Mouse (Mus musculus): Measurements from ENCODE around the gene Hoxc12.

Gene Hoxc12

DNA sequence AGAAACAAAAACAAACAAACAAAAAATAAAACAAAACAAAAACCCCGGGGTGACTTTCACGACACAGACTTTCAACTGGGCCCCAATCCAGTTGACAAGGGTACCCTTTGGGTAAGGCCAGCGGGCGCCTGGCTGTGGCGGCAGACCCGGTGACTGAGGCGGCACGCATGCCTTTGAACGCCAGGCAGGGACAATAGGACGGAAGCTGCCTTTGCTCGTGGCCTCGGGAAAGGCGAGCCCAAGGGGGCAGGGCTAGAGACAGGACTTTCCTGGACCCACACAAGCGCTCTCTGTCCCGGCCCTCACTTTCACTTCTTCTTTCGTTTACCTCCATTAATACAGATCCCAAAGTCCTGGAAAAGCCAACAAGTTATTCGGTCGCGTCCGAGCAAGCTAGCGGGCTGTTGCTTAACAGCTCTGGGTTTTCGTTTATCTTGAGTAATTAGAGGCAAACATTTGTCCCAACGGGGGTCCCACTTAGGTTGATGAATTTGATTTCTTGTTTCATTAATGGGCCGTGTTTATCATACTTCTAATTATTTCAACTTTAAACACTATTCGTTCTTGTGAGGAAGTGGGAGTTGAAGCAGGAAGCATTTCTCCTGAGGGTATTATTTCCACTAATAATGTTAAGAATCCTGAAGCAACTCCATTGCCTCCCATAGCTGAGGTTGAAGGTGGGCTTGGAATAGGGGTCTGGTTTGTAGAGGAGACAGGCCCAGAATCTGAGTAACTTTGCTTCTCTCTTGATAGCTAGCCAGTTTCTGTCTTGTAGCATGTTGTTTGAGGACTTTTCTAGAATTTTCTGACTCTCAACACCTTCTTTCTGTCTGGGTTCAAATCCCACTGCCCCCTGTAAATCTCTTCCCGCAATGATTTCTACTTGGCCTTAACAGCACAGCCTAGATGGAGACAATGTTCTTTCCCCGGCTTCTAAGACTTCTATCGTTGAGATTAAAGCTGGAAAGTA is 27.4 kb downstream of the Hoxc12 start:
- intact Hi-C loops (cut with DNase I): no loop called here

DNA sequence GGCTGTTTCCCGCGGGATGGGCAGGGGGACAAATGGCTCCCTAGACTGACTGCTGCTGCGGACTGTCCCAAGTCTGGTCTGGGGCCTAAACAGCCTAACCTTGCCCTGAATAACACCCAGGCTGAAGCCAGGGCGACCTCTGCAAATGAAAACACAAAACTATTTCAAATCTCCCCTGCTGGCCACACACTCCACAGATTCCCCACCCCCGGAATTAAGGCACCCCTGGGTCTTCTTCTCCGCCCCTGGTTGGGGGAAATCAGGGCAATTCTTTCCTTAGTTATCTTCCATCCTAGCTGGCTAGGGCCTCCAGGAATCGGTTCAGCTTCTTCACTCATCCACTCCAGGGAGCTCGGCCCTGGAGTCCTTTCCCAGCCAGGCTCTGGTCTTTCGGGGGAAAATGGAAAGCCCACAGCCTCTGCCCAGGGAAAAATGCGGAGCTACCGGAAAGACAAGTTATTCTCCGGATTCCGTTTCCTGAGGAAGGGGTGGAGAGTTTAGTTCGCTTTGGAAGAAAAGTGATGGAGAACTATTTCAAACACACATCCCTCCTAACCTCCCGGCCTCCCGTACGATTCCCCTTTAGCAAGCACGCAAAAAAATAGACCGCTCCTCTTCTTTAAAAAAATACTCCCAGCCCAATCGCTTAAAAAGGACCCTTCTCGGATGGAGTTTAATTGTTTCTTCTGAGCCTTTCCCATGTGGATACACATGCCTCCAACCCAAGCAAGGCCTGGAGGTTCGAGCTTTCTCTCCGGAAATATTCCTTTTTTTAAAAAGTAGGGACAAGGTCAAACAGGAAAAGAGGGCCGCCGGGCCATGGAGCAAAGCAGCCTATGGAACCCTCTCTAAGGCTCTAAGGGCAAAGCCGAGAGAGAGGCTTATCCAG is 28.7 kb downstream of the Hoxc12 start:
- intact Hi-C loops (cut with DNase I): loop anchor here (5.0 kb wide), 1 partner anchor 212 kb away; no protein-coding TSS in a partner anchor

DNA sequence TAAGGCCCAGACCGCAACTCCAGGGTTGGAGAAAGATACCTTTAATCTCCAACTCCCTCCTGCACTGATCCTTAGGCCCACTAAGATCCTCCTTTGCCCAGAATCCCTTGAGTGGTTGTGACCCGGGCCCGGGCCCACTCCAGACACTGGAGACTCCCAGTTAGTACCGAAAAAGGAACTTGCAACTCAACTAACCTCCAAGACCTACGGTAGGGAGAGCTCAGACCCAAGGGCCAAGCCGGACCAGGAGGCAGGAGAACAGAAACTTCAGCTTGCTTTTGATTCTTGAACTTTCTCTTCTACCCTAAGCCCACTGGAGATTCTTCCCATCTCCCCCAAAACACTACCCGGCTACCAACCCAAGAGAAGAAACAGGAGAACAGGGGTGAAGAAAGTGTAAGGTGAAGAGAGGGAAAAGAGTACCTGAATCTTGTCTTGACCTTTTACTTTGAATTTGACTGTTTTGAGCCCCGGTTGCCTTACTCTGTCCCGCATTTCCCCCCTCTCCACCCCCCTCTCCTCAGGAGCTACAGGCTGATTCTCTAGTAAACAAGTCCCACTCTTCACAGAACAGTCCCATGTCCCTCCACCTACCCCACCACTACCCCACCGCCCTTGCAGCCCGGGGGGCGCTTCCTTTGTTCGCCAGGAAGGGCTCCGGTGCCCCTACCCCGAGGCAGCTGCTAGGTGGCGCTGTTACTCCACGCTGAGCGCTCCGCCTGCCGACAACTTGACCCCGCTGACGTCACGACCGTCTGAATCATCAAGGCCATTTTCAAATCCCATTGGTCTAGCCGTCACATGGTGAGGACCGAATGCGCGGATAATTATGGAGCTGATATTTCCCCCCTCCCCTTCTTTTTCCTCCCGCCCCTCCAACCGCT is 29.6 kb downstream of the Hoxc12 start:
- intact Hi-C loops (cut with DNase I): loop anchor here (5.0 kb wide), 1 partner anchor 211 kb away; no protein-coding TSS in a partner anchor

DNA sequence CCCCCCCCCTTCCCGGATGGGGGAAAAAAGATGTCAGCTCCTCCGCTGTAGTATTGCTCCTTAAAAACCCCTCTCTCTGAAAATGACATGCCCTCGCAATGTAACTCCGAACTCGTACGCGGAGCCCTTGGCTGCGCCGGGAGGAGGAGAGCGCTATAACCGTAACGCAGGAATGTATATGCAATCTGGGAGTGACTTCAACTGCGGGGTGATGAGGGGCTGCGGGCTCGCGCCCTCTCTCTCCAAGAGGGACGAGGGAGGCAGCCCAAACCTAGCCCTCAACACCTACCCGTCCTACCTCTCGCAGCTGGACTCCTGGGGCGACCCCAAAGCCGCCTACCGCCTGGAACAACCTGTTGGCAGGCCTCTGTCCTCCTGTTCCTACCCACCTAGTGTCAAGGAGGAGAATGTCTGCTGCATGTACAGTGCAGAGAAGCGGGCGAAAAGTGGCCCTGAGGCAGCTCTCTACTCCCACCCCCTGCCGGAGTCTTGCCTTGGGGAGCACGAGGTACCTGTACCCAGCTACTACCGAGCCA is 30.3 kb downstream of the Hoxc12 start, which contains the start of gene Hoxc10:
TSS of gene Hoxc10 (plus strand) at position 21 of the 536 bp plus-strand sequence.
- intact Hi-C loops (cut with DNase I): loop anchor here (5.0 kb wide), 1 partner anchor 210 kb away; no protein-coding TSS in a partner anchor

DNA sequence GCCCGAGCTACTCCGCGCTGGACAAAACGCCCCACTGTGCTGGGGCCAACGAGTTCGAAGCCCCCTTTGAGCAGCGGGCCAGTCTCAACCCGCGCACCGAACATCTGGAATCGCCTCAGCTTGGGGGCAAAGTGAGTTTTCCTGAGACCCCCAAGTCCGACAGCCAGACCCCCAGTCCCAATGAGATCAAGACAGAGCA is 30.7 kb downstream of the Hoxc12 start, which contains the start of gene Hoxc5:
TSS of gene Hoxc5 (plus strand) at position 132 of the 199 bp plus-strand sequence.
- intact Hi-C loops (cut with DNase I): loop anchor here (5.0 kb wide), 1 partner anchor 210 kb away; no protein-coding TSS in a partner anchor

DNA sequence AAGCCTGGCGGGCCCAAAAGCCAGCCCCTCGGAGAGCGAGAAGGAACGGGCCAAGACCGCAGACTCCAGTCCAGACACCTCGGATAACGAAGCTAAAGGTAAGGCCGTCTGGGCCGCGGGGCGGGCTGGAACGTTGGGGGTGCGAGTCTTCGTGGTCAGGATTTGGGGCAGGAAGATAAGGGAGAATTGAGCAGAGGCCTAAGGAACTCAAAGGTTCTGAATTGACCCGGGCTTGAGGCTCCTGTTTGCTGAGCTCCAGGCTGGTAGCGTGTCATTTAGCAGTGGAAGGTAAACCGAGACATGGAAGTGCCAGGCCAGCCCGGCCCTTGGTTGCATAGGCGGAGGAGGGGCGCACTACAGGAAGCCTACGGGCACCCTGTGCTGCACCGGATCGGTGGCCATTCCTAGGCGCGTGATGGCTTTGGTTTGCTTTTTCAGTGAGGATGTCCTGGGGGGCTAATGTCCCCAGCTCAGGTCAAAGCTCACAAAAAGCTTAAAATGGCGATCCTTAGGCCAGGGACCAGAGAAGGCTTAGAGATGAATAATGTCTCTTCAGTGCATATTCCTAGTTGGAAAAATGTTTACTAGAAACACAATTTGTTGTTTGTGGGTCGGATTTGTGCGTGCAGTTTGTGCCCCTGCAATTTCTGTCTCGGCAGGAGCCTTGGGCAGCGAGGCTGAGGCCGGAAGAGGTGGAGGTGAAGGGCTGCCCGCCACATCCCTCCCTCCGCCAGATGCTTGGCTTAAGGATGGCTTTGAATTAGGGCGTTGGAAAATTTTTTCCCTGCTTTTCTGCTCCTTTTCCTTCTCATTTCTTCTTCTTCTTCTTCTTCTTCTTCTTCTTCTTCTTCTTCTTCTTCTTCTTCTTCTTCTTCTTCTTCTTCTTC is 31.2 kb downstream of the Hoxc12 start:
- intact Hi-C loops (cut with DNase I): loop anchor here (5.0 kb wide), 1 partner anchor 210 kb away; no protein-coding TSS in a partner anchor

DNA sequence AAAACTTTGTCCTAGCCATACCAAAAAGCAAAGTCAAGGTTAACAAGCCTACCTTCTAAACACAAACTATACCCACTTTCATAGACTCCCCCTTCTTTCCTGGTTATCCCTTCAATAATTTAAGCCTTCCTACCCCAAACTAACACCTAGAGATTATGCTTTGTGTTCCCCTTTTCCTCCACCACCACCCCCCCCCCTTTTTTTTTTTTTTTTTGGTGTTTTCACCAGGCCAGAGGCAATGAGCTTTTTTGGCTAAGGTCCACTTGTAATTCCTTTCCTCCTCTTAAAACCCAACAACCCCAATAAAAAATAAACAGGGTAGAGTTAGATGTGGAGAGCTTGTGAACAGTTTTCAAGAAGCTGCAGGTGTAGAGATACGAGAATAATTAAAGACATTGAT is 32.7 kb downstream of the Hoxc12 start:
- intact Hi-C loops (cut with DNase I): loop anchor here (5.0 kb wide), 1 partner anchor 208 kb away; no protein-coding TSS in a partner anchor

DNA sequence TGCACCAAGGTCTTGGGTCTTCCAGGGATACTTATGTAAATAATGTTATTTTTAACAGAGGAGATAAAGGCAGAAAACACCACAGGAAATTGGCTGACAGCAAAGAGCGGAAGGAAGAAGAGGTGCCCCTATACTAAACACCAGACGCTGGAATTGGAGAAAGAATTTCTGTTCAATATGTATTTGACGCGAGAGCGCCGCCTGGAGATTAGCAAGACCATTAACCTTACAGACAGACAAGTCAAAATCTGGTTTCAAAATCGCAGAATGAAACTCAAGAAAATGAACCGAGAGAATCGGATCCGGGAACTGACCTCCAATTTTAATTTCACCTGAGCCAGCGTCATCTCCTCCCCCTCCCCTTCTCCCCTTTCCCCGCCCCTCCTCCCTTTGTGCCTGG is 34.2 kb downstream of the Hoxc12 start:
- intact Hi-C loops (cut with DNase I): loop anchor here (5.0 kb wide), 1 partner anchor 208 kb away; no protein-coding TSS in a partner anchor

DNA sequence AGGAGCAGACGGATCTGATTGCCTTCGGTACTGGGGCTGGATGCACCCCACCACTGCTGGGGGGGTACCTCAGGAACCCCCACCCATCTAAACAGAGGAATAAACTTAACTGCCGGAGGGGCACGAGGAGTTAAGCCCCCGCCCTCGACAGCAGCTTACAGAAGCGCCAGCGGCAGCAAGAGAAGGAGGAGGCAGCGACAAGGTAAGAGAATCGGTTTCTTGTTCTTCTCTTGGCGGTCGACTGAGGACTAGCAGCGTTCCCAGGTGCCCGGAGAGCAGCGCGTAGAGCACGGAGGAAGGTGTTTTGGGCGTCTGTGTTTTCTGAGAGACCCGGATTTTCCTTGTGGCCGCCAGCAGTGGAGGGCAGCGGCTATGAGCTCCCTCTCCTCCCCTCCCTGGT is 35.7 kb downstream of the Hoxc12 start:
- intact Hi-C loops (cut with DNase I): loop anchor here (5.0 kb wide), 1 partner anchor 210 kb away; no protein-coding TSS in a partner anchor

DNA sequence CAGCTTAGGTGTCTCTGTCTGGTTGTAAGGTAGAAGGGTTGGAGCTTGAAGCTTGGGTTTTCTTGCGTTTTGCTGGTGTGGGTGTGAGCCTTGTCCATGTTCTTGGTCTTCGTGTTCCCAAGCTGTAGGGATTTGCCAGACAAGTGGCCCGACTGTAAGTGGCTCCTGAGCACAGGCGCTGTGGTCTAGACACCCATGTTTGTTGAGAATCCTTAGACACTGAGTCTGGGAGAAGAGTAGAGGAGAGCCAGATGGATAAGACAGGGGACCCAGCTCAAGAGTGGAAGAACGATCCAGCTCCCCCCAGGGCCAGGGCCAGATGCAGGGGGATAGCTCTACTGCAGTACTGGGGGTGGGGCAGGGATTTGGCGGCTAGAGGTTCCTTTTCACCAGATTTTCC is 36.2 kb downstream of the Hoxc12 start:
- intact Hi-C loops (cut with DNase I): loop anchor here (5.0 kb wide), 1 partner anchor 210 kb away; no protein-coding TSS in a partner anchor

DNA sequence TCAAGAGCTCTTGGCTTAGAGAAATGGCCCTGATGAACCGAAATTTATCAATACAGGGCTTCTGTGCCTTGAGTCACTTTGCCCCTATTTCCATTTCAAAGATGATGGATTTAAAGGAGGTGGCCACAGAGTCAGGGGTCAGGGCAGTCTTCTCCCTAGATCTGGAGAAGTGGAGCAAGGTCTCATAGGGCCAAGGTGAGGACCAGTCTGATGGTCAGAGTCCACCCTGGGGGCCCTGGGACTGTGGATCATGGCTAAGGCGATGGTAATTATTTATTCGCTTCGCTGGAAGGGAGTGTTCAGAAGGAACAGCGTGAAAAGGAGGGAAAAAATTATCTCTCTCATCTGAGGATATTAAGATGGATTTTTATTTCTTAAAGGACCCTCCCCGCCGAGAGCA is 38.5 kb downstream of the Hoxc12 start:
- intact Hi-C loops (cut with DNase I): no loop called here

DNA sequence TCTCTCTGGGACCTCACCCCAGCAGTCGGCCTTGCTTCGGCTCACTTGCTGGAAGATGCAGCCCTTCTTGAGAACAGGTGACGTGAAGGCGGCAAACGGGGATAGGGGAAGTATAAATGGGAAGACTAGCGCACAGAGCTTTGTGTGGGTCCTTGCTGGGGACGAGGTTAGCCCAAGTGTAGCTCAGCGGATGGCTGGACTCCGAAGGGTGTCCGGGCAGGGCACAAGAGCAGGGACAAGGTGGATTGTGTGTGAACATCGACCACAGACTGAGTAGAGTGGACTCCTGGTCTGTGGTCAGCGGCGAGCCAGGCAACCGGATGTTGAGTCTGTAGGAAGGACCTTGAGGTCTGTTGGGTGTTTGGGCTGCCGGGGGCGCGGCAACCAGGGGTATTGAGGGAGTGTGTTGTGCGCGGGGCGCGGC is 39.1 kb downstream of the Hoxc12 start:
- intact Hi-C loops (cut with DNase I): no loop called here

DNA sequence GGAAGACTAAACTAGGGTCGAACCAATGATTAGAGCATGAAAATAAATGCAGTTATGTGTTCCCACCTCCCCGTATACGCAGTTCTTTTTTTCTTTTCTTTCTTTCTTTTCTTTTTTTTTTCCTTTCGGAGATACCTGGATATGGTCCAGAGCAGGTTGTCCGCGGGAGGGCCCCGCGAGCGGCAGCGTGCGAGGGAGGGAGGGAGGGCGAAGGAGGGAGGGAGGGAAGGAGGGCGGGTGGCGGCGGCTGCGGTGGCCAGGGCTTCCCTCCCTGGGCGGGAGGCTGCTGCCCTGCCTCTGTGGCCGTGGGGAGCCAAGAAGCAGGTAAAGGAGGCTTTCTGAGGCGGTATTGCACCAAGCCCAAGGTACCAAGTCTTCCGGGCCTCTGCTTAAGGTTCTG is 39.6 kb downstream of the Hoxc12 start, which contains the start of gene Hoxc9:
TSS of gene Hoxc9 (plus strand) at position 269 of the 400 bp plus-strand sequence.
- intact Hi-C loops (cut with DNase I): no loop called here

DNA sequence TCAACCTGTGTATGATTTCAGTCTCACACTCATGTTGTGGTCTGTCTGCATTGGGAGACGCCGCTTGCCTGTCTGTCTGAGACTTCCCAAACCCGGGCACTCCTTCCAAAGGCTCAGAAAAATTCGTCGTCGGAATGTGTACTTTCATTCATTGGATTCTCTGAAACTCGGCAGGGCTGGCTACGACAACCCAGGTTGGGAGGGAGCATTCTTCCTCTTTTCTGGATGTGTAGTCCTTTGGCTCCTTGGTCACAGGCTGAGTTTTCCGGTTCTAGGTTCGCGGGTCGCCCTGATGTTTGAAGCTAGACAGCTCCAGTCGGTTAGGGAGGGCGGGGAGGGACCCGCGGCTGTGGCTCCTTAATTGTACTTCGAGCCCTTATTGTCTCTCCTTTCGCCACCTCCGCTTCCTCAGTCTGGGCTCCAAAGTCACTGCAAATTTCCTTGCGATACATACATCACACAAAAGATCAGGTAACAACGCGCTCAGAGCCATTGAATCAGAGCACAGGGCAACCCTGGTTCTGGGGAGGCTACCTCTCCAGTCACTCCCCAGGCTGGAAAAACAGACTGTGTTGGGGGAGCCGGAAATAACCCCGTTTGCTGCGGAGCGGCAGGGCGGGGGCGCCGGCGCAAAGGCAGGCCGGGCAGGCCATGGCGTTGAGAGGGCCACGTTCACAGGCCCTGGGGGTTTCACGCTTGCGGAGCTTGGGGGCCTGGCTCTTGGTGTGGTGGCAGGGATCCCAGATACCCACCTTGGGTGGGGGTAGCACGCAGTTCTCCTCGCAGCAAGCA is 40.3 kb downstream of the Hoxc12 start:
- intact Hi-C loops (cut with DNase I): no loop called here

DNA sequence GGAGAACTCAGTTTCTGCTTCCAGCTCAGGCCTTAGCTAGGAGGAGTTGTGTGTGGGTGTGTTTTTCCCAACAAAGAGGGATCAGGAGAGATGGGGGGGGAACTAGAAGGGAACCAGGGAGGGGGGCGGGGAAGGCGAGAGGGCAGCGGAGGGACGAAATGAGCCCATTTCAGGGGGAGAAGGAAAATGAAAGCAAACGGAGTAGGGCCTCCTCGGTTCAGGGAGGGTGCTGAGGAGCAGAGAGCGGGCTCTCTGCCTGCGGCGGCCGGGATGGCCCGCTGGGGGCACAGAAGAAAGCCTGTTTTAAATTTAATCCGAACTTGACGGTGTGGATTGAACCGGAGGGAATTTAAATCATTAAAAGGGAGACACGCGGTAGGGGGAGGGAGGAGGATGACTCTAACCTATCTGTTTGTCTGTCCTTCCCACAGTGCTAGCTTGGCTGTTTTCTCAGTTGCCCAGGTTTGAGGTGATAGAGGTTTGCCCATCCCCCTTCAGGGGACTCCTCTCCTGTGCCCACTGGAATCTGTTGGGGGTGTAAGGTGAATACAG is 40.9 kb downstream of the Hoxc12 start:
- intact Hi-C loops (cut with DNase I): no loop called here

DNA sequence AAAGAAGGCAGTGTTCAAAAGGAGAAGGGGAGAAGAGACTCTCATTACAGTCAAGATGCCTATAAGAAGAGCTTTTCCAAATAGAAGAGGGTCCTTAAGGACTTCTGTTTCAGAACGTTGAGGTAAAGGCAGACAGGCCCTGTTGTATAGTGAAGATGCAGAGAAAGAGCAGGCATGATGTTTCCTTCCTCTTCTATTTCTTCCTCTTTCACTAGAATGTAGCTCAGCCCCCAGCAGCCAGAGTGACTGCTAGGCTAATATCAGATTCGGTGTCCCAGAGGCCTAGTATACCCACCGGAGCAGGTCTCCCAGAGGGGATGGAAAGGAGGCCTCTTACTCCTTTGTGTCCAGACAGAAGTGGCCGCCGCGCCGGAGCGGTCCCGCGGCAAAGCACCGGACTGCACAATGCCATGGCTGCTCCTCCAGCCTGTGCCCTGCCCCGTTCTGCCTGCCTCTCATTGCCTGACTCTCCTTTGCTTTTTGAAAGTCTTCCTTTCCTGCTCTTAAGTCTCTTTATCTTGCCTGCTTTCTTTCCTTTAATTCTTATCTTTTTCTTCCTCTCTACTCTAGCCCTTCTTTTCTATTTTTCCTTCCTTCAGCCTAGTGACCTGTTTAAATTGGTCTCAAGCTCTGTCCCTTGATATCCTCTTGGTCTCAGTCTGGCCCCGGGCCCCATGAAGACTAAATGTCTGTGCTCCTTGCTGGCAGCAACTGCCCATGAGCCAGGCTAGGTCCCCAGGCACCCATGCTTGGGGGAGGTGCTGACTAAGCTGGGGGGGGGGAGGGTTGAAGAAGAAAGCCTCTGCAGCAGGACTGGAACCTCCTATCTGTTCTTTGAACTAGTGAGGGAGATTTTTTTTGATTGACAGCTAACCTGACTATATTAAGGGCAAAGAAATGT is 42.3 kb downstream of the Hoxc12 start:
- intact Hi-C loops (cut with DNase I): no loop called here

DNA sequence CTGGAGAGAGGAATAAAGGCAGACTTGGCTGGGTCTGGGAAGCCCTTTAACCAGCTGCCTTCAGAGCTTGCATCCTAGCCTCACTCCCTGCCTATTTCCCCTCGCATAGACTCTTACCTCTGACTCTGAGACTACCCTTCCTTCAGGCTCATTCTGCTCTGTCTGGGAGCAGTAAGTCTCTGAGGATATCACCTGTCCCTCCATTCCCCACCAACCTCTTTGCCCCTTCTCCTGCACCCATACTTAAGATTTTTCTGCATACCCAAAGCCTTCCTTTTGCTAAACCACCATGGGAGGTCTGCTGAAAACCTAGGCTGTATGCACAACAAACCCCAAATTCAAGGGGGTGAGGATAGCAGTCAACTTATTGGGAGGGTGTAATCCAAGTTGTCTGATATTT is 43.4 kb downstream of the Hoxc12 start:
- intact Hi-C loops (cut with DNase I): loop anchor here (10.0 kb wide), 1 partner anchor 335 kb away; the partner anchor contains the start of gene Gpr84

Measured in adrenal gland (tissue).